Comparison of ENCODE assay signal across 27 mouse cellular contexts in the genomic region with DNA sequence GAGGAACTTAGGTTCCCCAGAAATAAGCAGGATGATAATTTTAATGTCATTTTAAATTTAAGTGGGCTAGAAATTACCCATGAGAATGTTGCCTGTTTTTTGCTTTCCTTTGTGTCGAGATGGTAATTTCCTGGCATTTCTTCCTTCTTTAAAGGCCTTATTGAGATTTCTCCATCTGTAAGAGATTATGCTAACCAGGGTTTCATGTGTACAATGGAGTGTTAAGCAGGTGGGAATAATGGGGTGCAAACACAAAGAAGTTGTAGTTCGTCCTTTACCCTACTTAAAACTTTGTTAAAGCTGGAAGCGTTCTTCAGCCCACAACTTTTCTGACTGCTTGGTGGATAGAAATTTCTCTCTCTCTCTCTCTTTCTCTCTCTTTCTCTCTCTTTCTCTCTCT.
DNase-seq lines count a peak whose midpoint lies in the region; ATAC-seq lines count a peak whose summit lies in the region.
"Had no signal": no experiment of that assay in that cellular context is flagged by ENCODE, and none has a peak within 500 bp of the region (broad histone marks: within the 10 kb centered on the region; RNA-seq: fewer than 3 reads in every experiment).

No protein-coding gene starts in this region.

- H3K27ac ChIP-seq in embryonic facial prominence, embryonic 14.5 days (replicated peaks; ENCODE audit: low read depth, low read length), result no peak overlapping the region
- H3K27ac ChIP-seq in embryonic facial prominence, embryonic 10.5 days (replicated peaks), result no peak overlapping the region
- no peak overlapping the region for H3K27ac ChIP-seq in forebrain, embryonic 14.5 days (ENCODE audit: low read depth, low read length)
- no peak overlapping the region for H3K27ac ChIP-seq in forebrain, embryonic 16.5 days (ENCODE audit: low read length)
- no peak overlapping the region for H3K27ac ChIP-seq in midbrain, embryonic 11.5 days (ENCODE audit: low read depth, low read length)
- H3K27ac ChIP-seq in midbrain, embryonic 16.5 days (ENCODE audit: low read length), result no peak overlapping the region
- peak overlapping the region; percentile 47; the same call in 1 of the 2 replicates for H3K27ac ChIP-seq in limb, embryonic 10.5 days
- H3K27ac ChIP-seq: embryonic facial prominence, embryonic 12.5 days; embryonic facial prominence, embryonic 15.5 days; forebrain, embryonic 15.5 days had no signal

- DNase-seq in embryonic facial prominence, embryonic 14.5 days (ENCODE audit: low spot score), result peak; percentile 19
- DNase-seq in embryonic facial prominence, embryonic 10.5 days (ENCODE audit: low spot score), result no peak
- DNase-seq in forebrain, embryonic 14.5 days (ENCODE audit: low spot score), result peak; percentile 42
- DNase-seq in midbrain, embryonic 11.5 days (ENCODE audit: low spot score, missing footprints), result peak; percentile 85
- DNase-seq in limb, embryonic 10.5 days (ENCODE audit: low spot score), result no peak
- no peak for DNase-seq in heart, adult 18-20 months
- DNase-seq: adrenal gland, adult 8-10 months; adrenal gland, postnatal 14 days; adrenal gland, postnatal 36 days; B cell, adult 2 months; cerebellum, adult 11 months; cerebellum, adult 18-20 months; cerebellum, adult 8-10 months; cerebellum, adult 9-11 months; cerebellum, postnatal 14 days; cerebellum, postnatal 36 days had no signal

- no peaks in the 10 kb centered on the region for H3K27me3 ChIP-seq in embryonic facial prominence, embryonic 14.5 days (replicated peaks; ENCODE audit: control insufficient read depth, insufficient read depth, low read length)
- H3K27me3 ChIP-seq in embryonic facial prominence, embryonic 10.5 days (replicated peaks; ENCODE audit: low read depth, poor library complexity, severe bottlenecking), result no peaks in the 10 kb centered on the region
- H3K27me3 ChIP-seq in forebrain, embryonic 14.5 days (replicated peaks; ENCODE audit: control insufficient read depth, insufficient read depth, low read length), result no peaks in the 10 kb centered on the region
- H3K27me3 ChIP-seq in forebrain, embryonic 16.5 days (replicated peaks; ENCODE audit: control insufficient read depth, insufficient read depth, low read length), result no peaks in the 10 kb centered on the region
- no peaks in the 10 kb centered on the region for H3K27me3 ChIP-seq in midbrain, embryonic 11.5 days (ENCODE audit: control insufficient read depth, insufficient read depth, low read length)
- H3K27me3 ChIP-seq in midbrain, embryonic 16.5 days (ENCODE audit: control insufficient read depth, insufficient read depth, low read depth, low read length), result no peaks in the 10 kb centered on the region
- no peaks in the 10 kb centered on the region for H3K27me3 ChIP-seq in limb, embryonic 10.5 days (ENCODE audit: low read depth, poor library complexity, severe bottlenecking)
- H3K27me3 ChIP-seq: CH12.LX; embryonic facial prominence, embryonic 12.5 days; embryonic facial prominence, embryonic 15.5 days; forebrain, embryonic 15.5 days had no signal

- H3K4me2 ChIP-seq in embryonic facial prominence, embryonic 14.5 days (ENCODE audit: low read depth, low read length), result no peak overlapping the region
- H3K4me2 ChIP-seq in forebrain, embryonic 14.5 days (ENCODE audit: low read length), result no peak overlapping the region
- no peak overlapping the region for H3K4me2 ChIP-seq in forebrain, embryonic 16.5 days (ENCODE audit: low read length)
- H3K4me2 ChIP-seq in midbrain, embryonic 11.5 days, result no peak overlapping the region
- H3K4me2 ChIP-seq in midbrain, embryonic 16.5 days (ENCODE audit: low read length), result no peak overlapping the region
- H3K4me2 ChIP-seq: embryonic facial prominence, embryonic 12.5 days; embryonic facial prominence, embryonic 15.5 days; forebrain, embryonic 15.5 days had no signal

- no peak overlapping the region for H3K9ac ChIP-seq in embryonic facial prominence, embryonic 14.5 days (ENCODE audit: low read depth, low read length)
- H3K9ac ChIP-seq in forebrain, embryonic 14.5 days (ENCODE audit: low read length), result no peak overlapping the region
- no peak overlapping the region for H3K9ac ChIP-seq in forebrain, embryonic 16.5 days (replicated peaks; ENCODE audit: low read depth, low read length)
- no peak overlapping the region for H3K9ac ChIP-seq in midbrain, embryonic 11.5 days (ENCODE audit: low read length)
- no peak overlapping the region for H3K9ac ChIP-seq in midbrain, embryonic 16.5 days (ENCODE audit: low read depth, low read length)
- H3K9ac ChIP-seq: embryonic facial prominence, embryonic 12.5 days; embryonic facial prominence, embryonic 15.5 days; forebrain, embryonic 15.5 days had no signal

- no peaks in the 10 kb centered on the region for H3K9me3 ChIP-seq in embryonic facial prominence, embryonic 14.5 days (ENCODE audit: control insufficient read depth, low read length)
- no peaks in the 10 kb centered on the region for H3K9me3 ChIP-seq in embryonic facial prominence, embryonic 10.5 days
- no peaks in the 10 kb centered on the region for H3K9me3 ChIP-seq in forebrain, embryonic 14.5 days (replicated peaks; ENCODE audit: control insufficient read depth, low read length)
- H3K9me3 ChIP-seq in forebrain, embryonic 16.5 days (ENCODE audit: control insufficient read depth, low read length), result 0 out of 2 replicates have a peak, but pooled peaks cover 3% of the 10 kb centered on the region
- no peaks in the 10 kb centered on the region for H3K9me3 ChIP-seq in midbrain, embryonic 11.5 days (ENCODE audit: control insufficient read depth, low read length)
- H3K9me3 ChIP-seq in midbrain, embryonic 16.5 days (replicated peaks; ENCODE audit: control insufficient read depth, low read length, poor library complexity, severe bottlenecking), result no peaks in the 10 kb centered on the region
- H3K9me3 ChIP-seq in limb, embryonic 10.5 days (replicated peaks), result no peaks in the 10 kb centered on the region
- H3K9me3 ChIP-seq: embryonic facial prominence, embryonic 12.5 days; embryonic facial prominence, embryonic 15.5 days; forebrain, embryonic 15.5 days had no signal

- H3K36me3 ChIP-seq in embryonic facial prominence, embryonic 14.5 days (ENCODE audit: control insufficient read depth, insufficient read depth, low read length), result no peaks in the 10 kb centered on the region
- no peaks in the 10 kb centered on the region for H3K36me3 ChIP-seq in embryonic facial prominence, embryonic 10.5 days (replicated peaks)
- H3K36me3 ChIP-seq in forebrain, embryonic 14.5 days (ENCODE audit: control insufficient read depth, insufficient read depth, low read length), result no peaks in the 10 kb centered on the region
- H3K36me3 ChIP-seq in forebrain, embryonic 16.5 days (ENCODE audit: control insufficient read depth, insufficient read depth), result no peaks in the 10 kb centered on the region
- no peaks in the 10 kb centered on the region for H3K36me3 ChIP-seq in midbrain, embryonic 11.5 days (ENCODE audit: control insufficient read depth, insufficient read depth, low read length)
- H3K36me3 ChIP-seq in midbrain, embryonic 16.5 days (ENCODE audit: control insufficient read depth, insufficient read depth, low read length), result no peaks in the 10 kb centered on the region
- H3K36me3 ChIP-seq in limb, embryonic 10.5 days, result no peaks in the 10 kb centered on the region
- H3K36me3 ChIP-seq: embryonic facial prominence, embryonic 12.5 days; embryonic facial prominence, embryonic 15.5 days; forebrain, embryonic 15.5 days; G1E had no signal

- H3K4me3 ChIP-seq in embryonic facial prominence, embryonic 14.5 days (ENCODE audit: low read depth, low read length), result no peak overlapping the region
- H3K4me3 ChIP-seq in embryonic facial prominence, embryonic 10.5 days, result no peak overlapping the region
- H3K4me3 ChIP-seq in forebrain, embryonic 14.5 days (ENCODE audit: low read depth, low read length), result no peak overlapping the region
- no peak overlapping the region for H3K4me3 ChIP-seq in forebrain, embryonic 16.5 days (replicated peaks; ENCODE audit: low read length)
- H3K4me3 ChIP-seq in midbrain, embryonic 11.5 days (ENCODE audit: low read depth, low read length), result no peak overlapping the region
- H3K4me3 ChIP-seq in midbrain, embryonic 16.5 days (ENCODE audit: low read depth, low read length), result no peak overlapping the region
- H3K4me3 ChIP-seq in limb, embryonic 10.5 days, result no peak overlapping the region
- H3K4me3 ChIP-seq: embryonic facial prominence, embryonic 12.5 days; embryonic facial prominence, embryonic 15.5 days; erythroblast, embryonic 14.5 days; forebrain, embryonic 15.5 days had no signal

- WGBS in embryonic facial prominence, embryonic 14.5 days, result 50% methylated on average over 3 of the region's 3 CpGs
- 52% methylated on average over 3 of the region's 3 CpGs for WGBS in embryonic facial prominence, embryonic 10.5 days
- 5% methylated on average over 3 of the region's 3 CpGs for WGBS in forebrain, embryonic 14.5 days
- 15% methylated on average over 3 of the region's 3 CpGs for WGBS in forebrain, embryonic 16.5 days
- WGBS in midbrain, embryonic 11.5 days, result 18% methylated on average over 3 of the region's 3 CpGs
- WGBS in midbrain, embryonic 16.5 days, result 16% methylated on average over 3 of the region's 3 CpGs
- 60% methylated on average over 3 of the region's 3 CpGs for WGBS in limb, embryonic 10.5 days

- H3K4me1 ChIP-seq in embryonic facial prominence, embryonic 14.5 days (ENCODE audit: control insufficient read depth, insufficient read depth, low read length), result no peaks in the 10 kb centered on the region
- peaks cover 20% of the 10 kb centered on the region for H3K4me1 ChIP-seq in embryonic facial prominence, embryonic 10.5 days
- peaks cover 9% of the 10 kb centered on the region for H3K4me1 ChIP-seq in forebrain, embryonic 14.5 days (ENCODE audit: control insufficient read depth, insufficient read depth, low read length)
- peaks cover 8% of the 10 kb centered on the region for H3K4me1 ChIP-seq in forebrain, embryonic 16.5 days (replicated peaks; ENCODE audit: control insufficient read depth, insufficient read depth, low read length)
- H3K4me1 ChIP-seq in midbrain, embryonic 11.5 days (ENCODE audit: control insufficient read depth, insufficient read depth, low read length), result no peaks in the 10 kb centered on the region
- peaks cover 6% of the 10 kb centered on the region; the same call in 1 of the 2 replicates for H3K4me1 ChIP-seq in midbrain, embryonic 16.5 days (ENCODE audit: control insufficient read depth, insufficient read depth, low read length)
- peaks cover 15% of the 10 kb centered on the region for H3K4me1 ChIP-seq in limb, embryonic 10.5 days
- H3K4me1 ChIP-seq: embryonic facial prominence, embryonic 12.5 days had no signal

- ATAC-seq in embryonic facial prominence, embryonic 14.5 days (ENCODE audit: low read depth), result no peak
- ATAC-seq in forebrain, embryonic 14.5 days, result no peak
- ATAC-seq in forebrain, embryonic 16.5 days, result no peak
- no peak for ATAC-seq in midbrain, embryonic 11.5 days (ENCODE audit: low FRiP score)
- no peak for ATAC-seq in midbrain, embryonic 16.5 days
- ATAC-seq: activated CD4-positive, CD25-positive, alpha-beta regulatory T cell, adult 4 months; CD4-positive, CD25-positive, alpha-beta regulatory T cell, adult 4 months; forebrain, embryonic 15.5 days; Patski had no signal

Comparison
In these comparisons a context has a peak if more than half of its experiments do, and no peak if none do; other contexts are left out.
1. DNase-seq: peak in embryonic facial prominence, embryonic 14.5 days (single experiment), forebrain, embryonic 14.5 days (single experiment) and midbrain, embryonic 11.5 days (single experiment); none in embryonic facial prominence, embryonic 10.5 days (single experiment), limb, embryonic 10.5 days (single experiment) and heart, adult 18-20 months (0 of 2).